Mouse (Mus musculus) urinary bladder, adult 18-20 months (tissue): Measurements from ENCODE around the gene Gprc5c.

Source experiments
- DNase-seq, 2 experiments: peaks; one replicate each; pipeline ENCODE4 v3.0.0; 2022; ENCODE audit warnings: low spot score in 2 of 2, mixed read lengths in 2 of 2

The Gprc5c gene

DNA sequence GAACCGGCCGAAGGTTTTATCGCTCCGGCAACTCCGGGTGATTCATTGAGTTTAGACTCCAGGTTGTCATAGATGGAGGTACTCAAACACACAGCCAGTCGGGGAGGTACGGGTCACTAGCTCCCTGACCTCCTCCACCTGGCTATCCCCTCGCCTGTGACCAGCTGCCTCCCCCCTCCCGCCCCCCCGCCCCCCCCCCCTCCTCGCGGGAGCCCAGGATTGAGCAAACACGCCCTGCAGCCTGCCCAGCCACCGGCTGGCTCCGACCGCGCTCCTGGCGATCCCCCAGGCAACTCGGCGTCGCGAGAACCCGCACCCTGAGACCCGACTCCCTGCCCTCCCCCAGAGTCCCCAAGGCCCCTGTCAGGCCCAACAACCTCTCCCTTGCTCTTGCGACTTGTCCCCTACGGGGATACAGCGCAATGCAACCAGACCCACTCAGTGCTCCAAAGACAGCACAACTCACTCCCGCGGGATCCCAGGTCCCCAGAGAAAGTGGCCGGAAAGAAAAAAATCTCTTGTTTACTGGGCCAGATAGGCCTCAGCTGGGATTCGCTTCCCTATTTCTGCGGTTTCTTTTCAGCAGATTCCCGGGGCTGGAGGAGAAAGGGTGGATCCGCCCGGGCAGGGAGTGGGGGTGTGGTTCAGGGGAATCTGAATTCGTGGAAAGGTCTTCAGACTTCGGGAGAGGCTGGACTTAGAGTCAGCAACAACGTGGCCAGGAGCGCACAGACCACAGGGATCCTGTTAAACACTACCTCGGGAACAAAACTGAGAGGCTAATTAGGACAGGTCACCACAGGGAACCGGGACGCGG lies at the start of gene Gprc5c:
TSS of gene Gprc5c (plus strand) at position 701 of the 817 bp plus-strand sequence.
- peak in 1 of 2 experiments; percentile 31 for DNase-seq

DNA sequence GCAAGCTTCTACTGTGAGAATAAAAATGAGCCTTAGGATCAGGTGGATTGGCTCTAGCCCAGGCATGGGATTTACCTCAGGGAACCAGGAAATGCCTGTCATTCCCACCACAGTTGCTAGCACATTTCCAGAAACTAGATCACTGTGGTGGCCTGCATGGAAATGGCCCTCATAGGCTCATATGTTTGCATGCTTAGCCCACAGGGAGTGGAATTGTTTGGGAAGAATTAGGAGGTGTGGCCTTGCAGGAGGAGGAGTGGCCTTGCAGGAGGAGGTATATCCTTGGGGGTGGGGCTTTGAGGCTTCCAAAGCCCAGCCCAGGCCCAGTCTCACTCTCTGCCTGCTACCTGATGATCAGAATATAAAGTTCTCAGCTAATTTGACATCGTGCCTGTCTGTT lies 49.0 kb upstream of the Gprc5c start:
- no peak for DNase-seq

DNA sequence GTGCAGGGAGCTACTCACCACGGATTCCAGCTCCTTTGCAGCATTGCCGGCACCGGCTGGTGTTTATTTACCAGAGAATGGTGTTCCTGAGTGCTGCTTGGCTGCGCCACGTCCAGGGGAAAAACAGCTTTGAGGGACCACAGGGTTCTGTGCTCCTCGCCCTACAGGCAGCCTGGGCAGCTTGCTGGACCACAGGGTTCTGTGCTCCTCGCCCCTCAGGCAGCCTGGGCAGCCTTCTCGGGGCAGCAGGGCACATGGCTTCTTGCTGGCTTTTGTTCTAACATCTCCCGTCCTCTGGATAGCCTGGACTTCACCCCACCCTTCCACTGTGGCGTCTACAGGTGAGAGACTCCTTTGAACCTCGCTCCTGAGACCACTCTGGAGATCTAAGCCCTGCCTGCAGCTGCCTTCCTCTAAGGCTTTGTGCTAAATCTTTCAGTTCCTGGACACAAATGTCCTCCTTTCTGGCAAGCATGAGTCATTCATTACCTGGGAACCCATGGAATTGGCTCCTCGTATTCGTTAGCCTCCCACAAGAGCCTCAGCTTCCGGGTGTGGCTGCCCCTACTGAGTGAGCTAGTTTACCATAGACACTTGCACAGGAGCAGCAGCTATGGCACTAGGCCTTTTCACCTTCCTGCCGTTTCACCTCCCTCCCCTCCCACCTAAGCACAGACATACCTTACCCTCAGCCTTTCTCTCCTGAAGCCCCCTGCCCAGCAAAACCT lies 48.2 kb upstream of the Gprc5c start:
- DNase-seq = no peak

DNA sequence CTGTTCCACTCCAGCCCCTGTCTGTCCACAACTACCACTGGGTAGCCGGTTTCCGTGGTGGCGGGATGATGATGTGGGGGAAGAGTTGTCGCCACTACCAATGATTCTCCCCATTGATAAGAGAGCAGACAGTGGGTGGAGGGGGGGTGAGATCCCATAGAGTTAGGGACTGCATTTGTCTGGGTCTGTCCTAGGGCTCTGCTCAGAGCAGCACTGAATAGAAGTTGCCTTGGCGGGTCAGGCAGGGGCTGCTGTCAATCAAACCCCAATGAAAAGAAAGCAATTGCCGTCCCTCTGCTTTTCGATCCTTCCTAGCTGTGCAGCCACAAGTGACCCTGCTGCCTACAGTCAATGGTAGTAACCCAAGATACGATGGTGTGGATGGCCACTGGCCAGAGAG lies 47.0 kb upstream of the Gprc5c start:
- DNase-seq = no peak

DNA sequence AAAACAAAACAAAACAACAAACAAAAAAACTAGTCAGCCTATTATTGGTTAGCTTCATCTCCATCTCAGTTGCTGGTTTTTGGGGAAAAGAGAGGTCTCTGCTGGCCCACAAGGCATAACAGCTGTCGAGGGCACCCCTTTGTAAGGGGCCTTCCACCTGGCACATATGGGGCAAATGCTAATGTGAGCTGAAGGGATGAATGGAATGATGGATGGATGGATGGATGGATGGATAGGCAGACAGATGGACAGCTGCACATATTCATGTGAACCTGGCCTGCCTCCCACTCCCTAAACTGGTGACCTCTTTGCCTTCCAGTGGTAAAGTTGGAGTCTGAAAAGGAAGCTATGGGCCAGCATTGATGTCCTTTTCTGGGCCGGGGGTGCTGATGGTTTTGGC lies 43.9 kb upstream of the Gprc5c start:
- DNase-seq = no peak

DNA sequence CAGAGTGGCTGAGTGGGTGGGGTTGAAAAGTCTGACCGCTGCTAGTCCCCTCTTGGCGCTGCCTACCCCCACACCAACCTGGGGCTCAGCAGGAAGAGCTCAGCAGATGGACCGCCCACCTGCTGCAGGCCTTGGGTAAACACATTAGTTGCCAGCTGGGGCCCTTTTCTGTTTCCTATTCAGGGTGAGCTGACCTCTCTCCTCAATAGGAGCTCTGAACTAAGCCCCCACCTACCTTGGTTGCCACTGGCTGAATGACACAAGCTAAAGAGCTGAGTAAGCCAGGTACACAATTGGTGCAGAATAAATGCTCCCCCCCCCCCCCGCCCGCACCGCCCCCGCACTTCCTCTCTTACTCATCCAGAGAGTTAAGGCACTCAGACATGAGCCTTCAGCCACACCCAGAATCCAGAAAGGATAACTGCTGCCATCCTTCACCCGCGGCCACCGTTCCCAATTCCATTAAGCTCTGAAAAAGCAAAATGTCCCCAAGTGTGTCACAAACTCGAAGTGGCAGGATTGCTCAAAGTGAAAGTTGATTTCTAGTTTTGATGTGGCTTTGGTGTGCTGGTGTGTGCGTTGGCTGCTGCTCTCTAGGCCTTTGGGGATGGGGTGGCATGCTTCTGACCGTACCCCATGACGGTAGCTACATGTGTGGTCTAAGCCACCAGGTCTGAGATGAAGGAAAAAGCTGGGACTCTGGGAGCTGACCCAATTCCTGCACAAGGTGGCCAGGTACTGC lies 43.1 kb upstream of the Gprc5c start:
- DNase-seq = no peak

DNA sequence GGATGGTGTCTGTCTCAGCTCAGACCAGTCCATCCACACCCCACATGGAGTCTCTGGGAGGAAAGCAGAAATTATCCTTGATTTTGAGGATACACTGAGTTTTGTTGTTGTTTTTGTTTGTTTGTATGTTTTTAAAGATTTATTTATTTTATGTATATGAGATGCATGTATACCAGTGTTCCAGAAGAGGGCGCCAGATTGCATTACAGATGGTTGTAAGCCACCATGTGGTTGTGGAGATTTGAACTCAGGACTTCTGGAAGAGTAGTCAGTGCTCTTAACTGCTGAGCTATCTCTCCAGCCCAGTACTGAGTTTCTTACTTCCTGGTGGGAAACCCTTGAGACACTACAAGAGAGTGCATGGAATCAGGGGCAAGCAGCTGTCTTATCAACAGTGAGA lies 41.6 kb upstream of the Gprc5c start:
- DNase-seq = no peak

DNA sequence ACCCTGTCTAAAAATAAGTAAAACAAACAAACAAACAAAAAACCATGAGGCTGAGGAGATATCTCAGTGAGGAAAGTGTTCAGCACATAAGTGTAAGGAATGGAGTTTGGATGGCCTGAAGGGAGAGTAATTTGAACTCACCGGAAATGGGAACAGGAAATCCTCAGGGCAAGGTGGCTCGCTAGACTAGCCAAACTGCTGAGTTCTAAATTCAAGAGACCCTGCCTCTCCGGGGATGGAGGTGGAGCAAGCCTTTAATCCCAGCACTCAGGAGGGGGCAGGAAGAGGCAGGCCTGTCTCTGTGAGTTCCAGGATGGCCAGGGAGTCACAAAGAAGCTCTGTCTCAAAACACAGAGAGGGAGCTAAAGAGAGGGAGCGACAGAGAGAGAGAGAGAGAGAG lies 40.6 kb upstream of the Gprc5c start:
- no peak for DNase-seq

DNA sequence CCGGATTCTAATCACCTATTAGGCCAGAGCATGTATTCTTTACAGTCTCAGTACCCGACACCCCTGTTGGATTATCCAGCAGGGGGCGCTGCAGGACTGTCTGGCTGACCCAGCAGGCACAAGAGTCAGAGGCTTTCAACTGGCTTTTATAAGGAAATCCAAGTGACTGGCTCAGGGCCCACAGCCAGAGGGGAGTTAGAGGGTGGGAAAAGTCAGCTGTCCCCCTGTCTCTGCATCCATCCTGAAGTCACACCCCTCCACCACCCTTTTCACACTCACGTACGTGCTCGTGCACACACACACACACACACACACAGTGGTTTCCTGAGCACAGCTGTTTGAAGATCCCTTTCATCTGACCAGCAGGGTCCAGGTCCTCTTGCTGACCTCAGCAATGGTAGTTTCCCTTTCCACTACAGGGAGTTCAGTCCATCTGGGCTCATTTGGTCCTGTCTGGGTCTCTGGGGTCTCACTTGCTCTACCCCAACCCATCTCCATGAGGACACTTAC lies 38.2 kb upstream of the Gprc5c start:
- peak; percentile 82 to 89 for DNase-seq

DNA sequence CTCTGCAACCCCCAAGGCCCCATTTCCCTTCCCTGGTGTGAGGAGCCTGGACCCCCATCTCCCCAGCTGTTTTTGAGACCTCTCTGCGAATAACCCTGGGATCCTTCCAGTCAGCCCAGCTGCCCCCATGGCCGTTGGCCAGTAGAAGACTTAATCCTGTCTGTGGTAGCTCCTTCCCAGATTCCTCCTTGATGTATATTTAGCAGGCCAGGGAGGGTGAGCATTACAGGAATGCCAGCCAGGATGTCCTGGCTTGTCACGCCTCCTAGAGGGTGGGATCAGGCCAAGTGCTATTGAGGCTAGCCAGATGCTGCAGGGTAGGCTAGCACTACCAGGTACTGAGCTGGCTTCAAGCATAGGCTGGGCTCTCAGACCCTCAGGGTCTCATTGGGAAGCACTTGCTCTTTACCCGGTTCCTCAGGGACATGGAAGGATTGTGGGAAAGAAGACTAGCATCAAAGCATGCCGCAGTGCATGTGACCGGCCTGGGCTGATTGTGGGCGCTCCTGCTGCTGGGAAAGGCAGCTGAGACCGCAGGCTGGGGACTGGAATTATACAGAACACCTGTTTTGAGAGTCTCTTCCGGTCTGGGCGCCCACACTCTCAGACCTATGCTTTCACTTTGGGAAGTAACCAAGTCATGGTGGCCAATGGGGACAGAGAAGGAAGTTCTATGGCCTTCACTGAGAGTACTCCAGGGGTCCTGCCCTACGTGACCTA lies 35.9 kb upstream of the Gprc5c start:
- DNase-seq = no peak

DNA sequence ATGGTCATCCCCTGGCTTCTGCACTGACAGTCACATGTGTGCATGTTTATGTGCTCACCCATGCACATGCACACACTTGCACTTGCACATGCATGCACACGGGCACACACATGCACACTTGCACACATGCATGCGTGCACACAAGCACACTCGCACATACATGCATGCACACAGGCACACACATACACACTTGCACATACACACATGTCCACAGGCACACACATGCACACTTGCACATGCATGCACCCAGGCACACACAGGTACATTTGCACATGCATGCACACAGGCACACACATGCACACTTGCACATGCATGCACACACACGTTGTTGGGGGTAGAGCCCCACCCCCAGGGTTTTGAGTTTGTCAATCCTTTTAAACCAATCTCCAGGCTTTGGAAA lies 34.0 kb upstream of the Gprc5c start:
- no peak for DNase-seq

DNA sequence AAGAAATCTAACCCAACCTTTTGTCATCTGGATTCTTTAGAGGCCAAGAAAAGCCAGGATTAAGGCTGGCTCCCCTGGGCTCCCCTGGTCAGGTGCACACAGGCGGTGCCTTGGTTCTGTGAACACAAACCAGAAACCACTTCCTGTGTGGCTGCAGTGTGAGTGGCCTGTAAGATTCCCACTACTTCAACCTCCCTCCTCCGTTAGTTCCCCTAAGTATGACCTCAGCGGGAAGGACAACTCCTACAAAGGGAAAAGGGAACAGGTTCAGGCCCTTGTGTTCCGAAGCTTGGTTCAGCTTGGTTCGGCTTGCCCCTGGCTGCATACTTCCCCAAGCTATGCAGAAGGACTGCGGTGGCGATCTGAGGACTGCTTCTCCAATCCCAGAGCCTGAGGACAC lies 32.8 kb upstream of the Gprc5c start:
- no peak for DNase-seq

DNA sequence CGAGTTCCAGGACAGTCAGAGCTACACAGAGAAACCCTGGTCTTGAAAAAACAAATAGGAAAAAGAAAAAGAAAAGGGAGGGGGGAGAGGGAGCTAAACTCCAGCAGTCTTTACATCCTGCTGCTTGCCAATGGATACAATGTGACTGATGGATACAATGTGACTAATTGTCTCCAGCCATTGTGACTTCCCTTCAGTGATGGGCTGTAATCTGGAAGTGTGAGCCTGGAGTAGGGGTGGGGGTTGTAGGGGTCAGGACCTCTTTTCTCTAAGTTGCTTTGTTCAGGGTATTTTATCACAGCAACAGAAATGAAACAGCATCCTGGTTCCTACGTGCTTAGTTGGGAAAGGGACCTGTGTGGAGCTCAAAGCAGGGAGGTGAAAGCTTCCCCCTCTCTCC lies 31.8 kb upstream of the Gprc5c start:
- DNase-seq = no peak

DNA sequence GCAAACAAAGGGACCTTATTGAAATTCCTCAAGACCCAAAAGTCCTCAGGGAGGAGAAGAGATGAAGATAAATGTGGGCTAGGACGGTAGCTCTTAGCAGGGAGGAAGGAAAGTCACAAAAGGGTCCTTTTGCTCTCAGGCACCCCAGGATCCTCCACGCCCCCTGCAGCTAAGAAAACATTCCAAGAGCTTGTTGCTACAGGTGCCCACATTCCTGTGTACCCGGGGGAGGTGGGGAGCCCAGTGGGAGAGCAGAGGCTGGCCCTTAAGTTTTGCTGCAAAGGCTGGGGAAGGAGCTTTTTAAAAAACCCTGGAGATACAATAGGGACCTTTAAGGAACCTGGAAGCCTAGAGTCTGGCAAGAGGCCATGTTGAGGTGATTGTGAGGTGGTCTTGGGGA lies 30.5 kb upstream of the Gprc5c start:
- no peak for DNase-seq

DNA sequence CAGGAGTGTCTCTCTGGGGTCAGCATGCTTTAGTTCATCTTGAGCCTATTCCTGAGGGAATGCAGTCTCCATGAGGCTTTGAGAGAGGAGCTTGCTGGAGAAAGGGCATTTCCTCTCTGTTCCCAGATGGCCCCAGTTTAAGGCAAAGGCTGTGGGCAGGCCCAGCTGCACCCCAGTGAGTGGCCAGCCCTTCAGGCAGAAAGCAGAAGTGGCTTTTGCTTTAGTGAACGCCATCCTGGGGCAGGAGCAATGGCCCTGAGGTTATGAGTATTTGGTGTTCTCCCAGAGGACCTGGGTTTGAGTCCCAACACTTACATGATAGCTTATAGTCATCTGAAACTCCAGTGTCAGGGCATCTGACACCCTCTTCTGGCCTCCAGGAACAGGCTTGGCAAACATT lies 29.6 kb upstream of the Gprc5c start:
- DNase-seq = no peak

DNA sequence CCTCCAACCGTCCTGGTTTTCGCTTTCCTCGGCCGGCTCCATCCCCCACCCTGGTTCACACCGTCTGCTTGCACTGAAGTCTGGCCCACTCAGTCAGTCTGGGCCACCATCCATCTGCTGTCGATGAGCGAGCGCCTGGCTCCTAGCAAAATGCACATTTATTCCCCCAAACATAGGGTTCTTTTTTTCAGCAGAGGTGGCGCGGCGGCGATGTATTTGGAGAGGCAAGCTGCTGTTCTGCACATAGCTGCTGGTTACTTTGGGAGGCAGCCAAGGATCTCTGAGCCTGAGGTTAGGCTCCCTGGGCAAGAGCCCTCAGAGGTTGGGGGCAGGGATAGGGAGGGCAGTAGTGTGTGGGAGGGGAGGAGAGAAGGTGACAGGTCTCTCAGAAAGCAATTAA lies 28.2 kb upstream of the Gprc5c start:
- DNase-seq = no peak

DNA sequence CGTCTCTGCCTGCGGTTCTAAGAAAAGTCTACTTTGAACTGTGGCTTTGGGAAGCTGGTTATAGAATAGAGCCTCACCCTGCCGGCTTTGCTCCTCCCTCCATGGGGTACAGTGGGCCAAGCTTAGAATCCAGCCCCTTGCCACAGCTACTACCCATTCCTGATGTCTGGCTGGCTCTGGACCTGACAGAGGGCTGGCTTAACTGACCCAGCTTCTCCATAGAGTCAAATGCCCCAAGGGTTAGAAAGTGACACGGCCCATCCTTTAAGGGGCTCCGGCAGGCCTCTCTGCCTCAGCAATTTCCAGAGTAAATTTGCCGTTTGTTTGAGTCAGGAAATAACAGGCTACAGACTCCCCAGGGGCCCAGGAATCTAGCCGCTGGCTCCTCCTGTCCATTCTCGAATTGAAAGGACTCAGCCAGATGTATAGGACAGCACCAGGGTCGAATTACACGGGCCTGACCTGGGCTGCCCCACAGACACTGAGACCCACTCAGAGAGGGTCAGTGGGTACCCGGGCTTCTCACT lies 27.7 kb upstream of the Gprc5c start:
- DNase-seq = no peak

DNA sequence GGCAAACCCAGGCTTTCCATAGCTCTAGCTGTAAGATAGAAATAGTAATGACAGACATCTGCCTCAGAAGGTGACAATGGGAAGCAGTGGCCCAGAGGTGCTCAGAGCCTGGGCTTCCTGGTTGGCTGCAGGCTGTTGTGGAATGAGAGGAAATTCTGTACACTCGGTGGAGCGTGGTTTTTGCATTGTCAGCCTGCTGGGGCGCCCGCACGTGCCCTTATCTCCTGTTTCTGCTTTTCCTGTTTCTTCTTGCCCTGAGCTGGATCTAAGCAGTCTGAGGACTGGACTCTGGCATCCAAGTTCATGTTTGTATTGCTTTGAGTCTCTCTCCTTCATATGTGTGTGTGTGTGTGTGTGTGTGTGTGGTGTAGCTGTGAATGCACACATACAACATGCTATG lies 24.3 kb upstream of the Gprc5c start:
- no peak for DNase-seq

DNA sequence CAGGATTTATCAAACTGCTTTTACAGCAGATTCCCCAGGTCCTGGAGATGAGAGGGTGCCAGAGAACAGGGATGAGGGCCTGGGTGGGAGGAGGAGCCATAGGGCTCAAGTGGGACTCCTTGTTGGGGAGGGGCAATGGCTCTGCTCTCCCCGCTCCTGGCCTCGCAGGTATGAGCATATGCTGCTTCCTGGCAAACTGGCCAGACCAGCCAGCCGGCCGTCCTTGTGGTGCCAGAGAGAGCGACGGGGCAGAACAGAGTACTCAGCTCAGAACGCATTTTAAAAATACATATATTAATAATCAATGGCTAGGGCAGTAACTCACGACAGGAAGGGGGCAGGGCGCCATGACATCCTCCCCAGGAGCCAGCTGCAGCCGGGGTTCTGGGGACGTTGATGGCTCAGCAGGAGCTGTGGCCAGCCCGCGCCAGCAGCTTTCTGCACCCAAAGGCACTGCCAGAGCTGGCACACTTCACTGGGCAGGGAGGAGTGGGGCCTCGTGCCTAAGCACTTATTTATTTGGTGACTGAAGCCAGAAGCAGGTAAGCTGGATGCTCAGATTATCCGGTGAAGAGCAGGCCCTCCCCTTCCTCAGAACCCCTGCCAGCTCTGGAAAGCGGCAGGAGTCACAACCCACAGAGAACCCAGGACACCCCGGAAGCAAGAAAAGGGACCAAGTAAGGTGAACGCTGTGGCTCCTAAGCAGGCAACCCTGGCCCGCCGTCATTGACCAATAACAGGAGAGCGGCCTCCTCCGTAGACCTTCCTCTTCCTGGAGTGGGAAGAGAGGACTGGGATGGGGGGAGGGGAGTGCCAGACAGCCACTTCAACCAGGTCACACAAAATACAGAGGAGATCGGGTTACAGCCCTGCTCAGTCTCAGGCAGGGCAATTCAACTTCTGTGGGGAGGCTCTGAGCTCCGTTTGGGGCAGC lies 21.2 kb upstream of the Gprc5c start:
- DNase-seq = peak; percentile 50 to 52

DNA sequence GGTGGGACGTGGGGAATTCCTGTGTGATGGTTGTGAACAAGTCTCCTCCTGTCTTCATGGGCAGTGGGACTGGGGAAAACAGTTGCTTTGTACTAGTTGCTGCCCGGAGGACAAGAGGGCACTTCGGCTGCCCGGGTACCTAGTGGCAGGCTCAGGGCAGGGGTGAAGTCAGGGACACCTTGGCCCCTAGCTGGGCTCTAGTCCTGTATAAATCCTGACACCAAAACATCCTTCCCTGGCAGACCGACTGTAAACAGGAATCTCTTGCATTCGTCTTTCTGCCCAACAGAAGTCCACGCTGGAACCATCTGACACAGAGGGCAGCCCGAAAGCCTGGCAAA lies 20.5 kb upstream of the Gprc5c start:
- no peak for DNase-seq

DNA sequence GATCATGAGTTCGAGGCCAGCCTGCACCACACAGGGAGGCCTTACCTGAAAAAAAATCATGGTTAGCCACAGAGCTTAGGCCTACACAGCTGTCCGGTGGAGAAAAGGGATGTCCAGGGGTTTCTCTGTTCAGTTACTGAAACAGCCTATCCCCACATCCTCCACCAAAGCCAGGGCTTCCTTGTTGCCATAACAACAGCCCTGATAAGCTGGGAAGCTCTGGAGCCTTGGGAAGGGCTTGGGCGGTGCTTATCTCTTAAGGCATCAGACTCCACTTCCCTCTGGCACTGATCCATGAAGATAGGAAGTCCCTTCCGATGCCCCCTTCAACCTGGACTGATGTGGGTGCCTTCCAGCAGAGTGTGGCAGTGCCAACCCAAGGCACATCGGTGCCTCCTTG lies 17.8 kb upstream of the Gprc5c start:
- no peak for DNase-seq
